Mouse (Mus musculus): ENCODE results near the gene Pck1. TPM values are rescaled to one million over a fixed set of nuclear protein-coding genes. Genes with fewer than 3 reads are reported as not detected.

Gene Pck1
- polyA plus RNA-seq, 1 experiment from 2014 or later: not detected

DNA sequence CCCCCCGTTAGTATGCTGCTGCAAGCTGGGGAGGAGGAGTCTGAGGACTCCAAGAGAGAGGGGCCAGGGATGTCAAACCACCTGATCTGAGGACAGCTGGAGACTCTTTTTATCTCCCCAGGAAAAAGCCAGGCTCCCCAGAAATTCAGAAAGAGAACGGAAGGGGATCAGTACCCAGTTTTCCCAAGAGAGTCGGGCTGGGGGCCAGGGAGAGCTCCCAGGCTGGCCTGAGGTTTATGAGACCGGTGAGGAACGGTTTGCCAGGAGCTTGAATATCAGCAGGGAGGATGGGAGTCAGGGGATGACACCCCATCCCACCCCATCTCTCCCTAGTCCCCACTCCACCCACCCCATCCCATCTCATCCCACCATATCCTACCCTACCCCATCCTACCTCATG, 28.6 kb downstream of the Pck1 start:
- no peaks in the 10 kb centered on the region; the same call in 1 of the 2 replicates for H3K27me3 ChIP-seq (ENCODE audit: control insufficient read depth, insufficient read depth, low read length)
- H3K9me3 ChIP-seq (ENCODE audit: control insufficient read depth, low read length): no peaks in the 10 kb centered on the region
- no peak overlapping the region for H3K4me3 ChIP-seq (ENCODE audit: low read depth, low read length)
- no peaks in the 10 kb centered on the region for H3K36me3 ChIP-seq (ENCODE audit: control insufficient read depth, insufficient read depth, low read length)
- no peak overlapping the region for H3K4me2 ChIP-seq (replicated peaks; ENCODE audit: low read depth, low read length)
- H3K4me1 ChIP-seq (replicated peaks; ENCODE audit: control insufficient read depth, insufficient read depth, low read length): no peaks in the 10 kb centered on the region
- DNase-seq (ENCODE audit: low spot score) (no peak), ATAC-seq (ENCODE audit: low FRiP score) (no peak)
- no peak overlapping the region for H3K27ac ChIP-seq (ENCODE audit: low read depth, low read length)
- WGBS: 79% methylated on average over 4 of the region's 5 CpGs
- H3K9ac ChIP-seq (ENCODE audit: low read depth, low read length): no peak overlapping the region

DNA sequence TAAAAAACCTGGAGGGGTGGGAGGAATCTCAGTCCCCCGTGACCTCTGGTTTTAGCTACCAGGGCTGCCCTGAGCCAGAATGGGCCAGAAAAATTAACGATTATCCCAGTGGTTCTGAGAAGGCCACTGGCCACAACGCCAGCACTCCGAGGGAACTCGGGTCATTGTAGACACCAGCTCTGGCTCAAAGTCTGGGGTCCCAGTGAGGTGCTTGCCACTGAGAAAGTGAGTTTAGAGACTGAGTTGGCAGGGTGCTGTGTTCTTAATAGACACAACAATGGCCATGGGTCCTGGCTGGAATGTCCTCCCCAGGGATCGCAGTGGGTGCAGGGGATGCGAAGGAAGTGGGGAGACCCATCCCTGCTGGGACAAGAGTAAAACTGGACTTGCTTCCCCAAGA, 29.1 kb downstream of the Pck1 start:
- ATAC-seq (ENCODE audit: low FRiP score): no peak
- Histone ChIP-seq H3K4me2 (replicated peaks; ENCODE audit: low read depth, low read length) (no peak overlapping the region), H3K4me3 (ENCODE audit: low read depth, low read length) (no peak overlapping the region), H3K36me3 (ENCODE audit: control insufficient read depth, insufficient read depth, low read length) (no peaks in the 10 kb centered on the region), H3K4me1 (replicated peaks; ENCODE audit: control insufficient read depth, insufficient read depth, low read length) (no peaks in the 10 kb centered on the region), H3K9me3 (ENCODE audit: control insufficient read depth, low read length) (no peaks in the 10 kb centered on the region), H3K27me3 (ENCODE audit: control insufficient read depth, insufficient read depth, low read length) (no peaks in the 10 kb centered on the region; the same call in 1 of the 2 replicates), H3K9ac (ENCODE audit: low read depth, low read length) (no peak overlapping the region), H3K27ac (ENCODE audit: low read depth, low read length) (no peak overlapping the region)
- 85% methylated on average over 7 of the region's 7 CpGs for WGBS
- no peak for DNase-seq (ENCODE audit: low spot score)

GRCm38 (mm10) chr2:173182796-173183195, 29.9 kb downstream of the Pck1 start:
- no peak overlapping the region for H3K4me2 ChIP-seq (replicated peaks; ENCODE audit: low read depth, low read length)
- H3K9me3 ChIP-seq (ENCODE audit: control insufficient read depth, low read length): no peaks in the 10 kb centered on the region
- WGBS: 74% methylated on average over 7 of the region's 7 CpGs
- H3K36me3 ChIP-seq (ENCODE audit: control insufficient read depth, insufficient read depth, low read length): no peaks in the 10 kb centered on the region
- H3K4me1 ChIP-seq (replicated peaks; ENCODE audit: control insufficient read depth, insufficient read depth, low read length): no peaks in the 10 kb centered on the region
- H3K9ac ChIP-seq (ENCODE audit: low read depth, low read length): no peak overlapping the region
- no peak overlapping the region for H3K4me3 ChIP-seq (ENCODE audit: low read depth, low read length)
- ATAC-seq (ENCODE audit: low FRiP score): no peak
- no peak for DNase-seq (ENCODE audit: low spot score)
- no peaks in the 10 kb centered on the region for H3K27me3 ChIP-seq (ENCODE audit: control insufficient read depth, insufficient read depth, low read length)
- H3K27ac ChIP-seq (ENCODE audit: low read depth, low read length): no peak overlapping the region

GRCm38 (mm10) chr2:173183311-173183710, 30.5 kb downstream of the Pck1 start:
- Histone ChIP-seq H3K27ac (ENCODE audit: low read depth, low read length) (no peak overlapping the region), H3K4me2 (replicated peaks; ENCODE audit: low read depth, low read length) (no peak overlapping the region), H3K4me1 (replicated peaks; ENCODE audit: control insufficient read depth, insufficient read depth, low read length) (no peaks in the 10 kb centered on the region), H3K36me3 (ENCODE audit: control insufficient read depth, insufficient read depth, low read length) (no peaks in the 10 kb centered on the region), H3K9ac (ENCODE audit: low read depth, low read length) (no peak overlapping the region), H3K27me3 (ENCODE audit: control insufficient read depth, insufficient read depth, low read length) (no peaks in the 10 kb centered on the region), H3K4me3 (ENCODE audit: low read depth, low read length) (no peak overlapping the region), H3K9me3 (ENCODE audit: control insufficient read depth, low read length) (no peaks in the 10 kb centered on the region)
- DNase-seq (ENCODE audit: low spot score) (no peak), ATAC-seq (ENCODE audit: low FRiP score) (no peak)
- 91% methylated on average over 10 of the region's 10 CpGs for WGBS

DNA sequence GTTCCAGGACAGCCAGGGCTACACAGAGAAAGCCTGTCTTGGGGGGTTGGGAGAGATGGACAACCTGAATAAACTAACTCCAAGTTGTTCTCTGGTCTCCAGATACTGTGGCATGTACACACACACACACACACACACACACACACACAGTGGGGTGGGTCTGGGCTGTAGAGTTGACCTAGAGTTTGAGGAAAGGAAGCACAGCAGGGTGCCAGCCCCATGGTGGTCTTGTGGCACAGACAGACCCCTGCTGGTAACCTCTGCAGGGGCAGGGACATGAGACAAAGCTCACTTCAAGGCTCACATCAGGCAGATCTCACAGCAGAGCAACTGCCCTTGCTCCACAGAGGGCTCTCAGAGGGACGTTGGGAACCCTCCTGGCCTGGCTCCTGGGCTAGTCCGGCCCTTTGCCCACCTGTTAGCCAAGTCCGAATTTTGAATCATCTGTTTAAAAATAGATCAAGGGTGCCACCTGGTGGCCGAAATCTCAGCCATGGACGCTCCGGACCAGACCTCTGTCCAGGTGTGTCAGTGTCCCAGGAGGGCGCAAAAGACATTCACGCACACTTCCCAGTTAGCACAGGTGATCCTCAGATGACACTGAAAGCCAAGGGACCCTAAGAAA, 31.1 kb downstream of the Pck1 start:
- H3K4me3 ChIP-seq (ENCODE audit: low read depth, low read length): no peak overlapping the region
- no peak overlapping the region for H3K4me2 ChIP-seq (replicated peaks; ENCODE audit: low read depth, low read length)
- peak; percentile 24; the same call in 1 of the 2 replicates for ATAC-seq (ENCODE audit: low FRiP score)
- no peak overlapping the region for H3K9ac ChIP-seq (ENCODE audit: low read depth, low read length)
- DNase-seq (ENCODE audit: low spot score): peak; percentile 82
- 10% methylated on average over 8 of the region's 8 CpGs for WGBS
- no peaks in the 10 kb centered on the region for H3K4me1 ChIP-seq (replicated peaks; ENCODE audit: control insufficient read depth, insufficient read depth, low read length)
- no peak overlapping the region for H3K27ac ChIP-seq (ENCODE audit: low read depth, low read length)
- no peaks in the 10 kb centered on the region for H3K36me3 ChIP-seq (ENCODE audit: control insufficient read depth, insufficient read depth, low read length)
- no peaks in the 10 kb centered on the region for H3K27me3 ChIP-seq (ENCODE audit: control insufficient read depth, insufficient read depth, low read length)
- H3K9me3 ChIP-seq (ENCODE audit: control insufficient read depth, low read length): no peaks in the 10 kb centered on the region

- no peak overlapping the region for H3K27ac ChIP-seq (ENCODE audit: low read depth, low read length)
- 64% methylated on average over 11 of the region's 11 CpGs for WGBS
- H3K4me2 ChIP-seq (replicated peaks; ENCODE audit: low read depth, low read length): no peak overlapping the region
- DNase-seq (ENCODE audit: low spot score) (no peak), ATAC-seq (ENCODE audit: low FRiP score) (no peak)
- H3K4me1 ChIP-seq (replicated peaks; ENCODE audit: control insufficient read depth, insufficient read depth, low read length): no peaks in the 10 kb centered on the region
- H3K27me3 ChIP-seq (ENCODE audit: control insufficient read depth, insufficient read depth, low read length): no peaks in the 10 kb centered on the region
- no peaks in the 10 kb centered on the region for H3K9me3 ChIP-seq (ENCODE audit: control insufficient read depth, low read length)
- no peaks in the 10 kb centered on the region for H3K36me3 ChIP-seq (ENCODE audit: control insufficient read depth, insufficient read depth, low read length)
- no peak overlapping the region for H3K4me3 ChIP-seq (ENCODE audit: low read depth, low read length)
- H3K9ac ChIP-seq (ENCODE audit: low read depth, low read length): no peak overlapping the region
Measured at GRCm38 (mm10) chr2:173184475-173185080, 31.7 kb downstream of the Pck1 start.

DNA sequence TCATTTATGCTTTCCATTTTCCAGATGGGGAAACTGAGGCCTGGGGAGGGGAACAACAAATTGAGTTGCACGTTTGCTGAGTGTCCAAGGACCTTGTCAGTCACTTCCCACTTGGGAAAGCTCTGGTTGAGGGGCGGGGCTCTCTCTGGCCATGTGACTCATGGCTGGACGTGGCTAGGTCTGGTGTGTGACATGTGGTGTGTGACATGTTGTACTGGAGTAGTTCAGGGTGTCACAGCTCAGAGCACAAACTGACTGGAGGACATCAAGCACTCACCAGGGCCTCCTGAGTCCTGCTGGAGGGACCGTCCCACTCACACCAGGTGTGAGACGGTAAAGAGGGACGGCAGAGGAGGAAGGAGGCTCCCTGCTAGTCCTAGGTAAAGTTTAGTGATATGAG, 32.4 kb downstream of the Pck1 start:
- Histone ChIP-seq H3K4me2 (replicated peaks; ENCODE audit: low read depth, low read length) (no peak overlapping the region), H3K4me3 (ENCODE audit: low read depth, low read length) (no peak overlapping the region), H3K9me3 (ENCODE audit: control insufficient read depth, low read length) (no peaks in the 10 kb centered on the region), H3K27me3 (ENCODE audit: control insufficient read depth, insufficient read depth, low read length) (no peaks in the 10 kb centered on the region), H3K27ac (ENCODE audit: low read depth, low read length) (no peak overlapping the region), H3K36me3 (ENCODE audit: control insufficient read depth, insufficient read depth, low read length) (no peaks in the 10 kb centered on the region), H3K4me1 (replicated peaks; ENCODE audit: control insufficient read depth, insufficient read depth, low read length) (no peaks in the 10 kb centered on the region), H3K9ac (ENCODE audit: low read depth, low read length) (no peak overlapping the region)
- ATAC-seq (ENCODE audit: low FRiP score): no peak
- 73% methylated on average over 6 of the region's 6 CpGs for WGBS
- no peak for DNase-seq (ENCODE audit: low spot score)

DNA sequence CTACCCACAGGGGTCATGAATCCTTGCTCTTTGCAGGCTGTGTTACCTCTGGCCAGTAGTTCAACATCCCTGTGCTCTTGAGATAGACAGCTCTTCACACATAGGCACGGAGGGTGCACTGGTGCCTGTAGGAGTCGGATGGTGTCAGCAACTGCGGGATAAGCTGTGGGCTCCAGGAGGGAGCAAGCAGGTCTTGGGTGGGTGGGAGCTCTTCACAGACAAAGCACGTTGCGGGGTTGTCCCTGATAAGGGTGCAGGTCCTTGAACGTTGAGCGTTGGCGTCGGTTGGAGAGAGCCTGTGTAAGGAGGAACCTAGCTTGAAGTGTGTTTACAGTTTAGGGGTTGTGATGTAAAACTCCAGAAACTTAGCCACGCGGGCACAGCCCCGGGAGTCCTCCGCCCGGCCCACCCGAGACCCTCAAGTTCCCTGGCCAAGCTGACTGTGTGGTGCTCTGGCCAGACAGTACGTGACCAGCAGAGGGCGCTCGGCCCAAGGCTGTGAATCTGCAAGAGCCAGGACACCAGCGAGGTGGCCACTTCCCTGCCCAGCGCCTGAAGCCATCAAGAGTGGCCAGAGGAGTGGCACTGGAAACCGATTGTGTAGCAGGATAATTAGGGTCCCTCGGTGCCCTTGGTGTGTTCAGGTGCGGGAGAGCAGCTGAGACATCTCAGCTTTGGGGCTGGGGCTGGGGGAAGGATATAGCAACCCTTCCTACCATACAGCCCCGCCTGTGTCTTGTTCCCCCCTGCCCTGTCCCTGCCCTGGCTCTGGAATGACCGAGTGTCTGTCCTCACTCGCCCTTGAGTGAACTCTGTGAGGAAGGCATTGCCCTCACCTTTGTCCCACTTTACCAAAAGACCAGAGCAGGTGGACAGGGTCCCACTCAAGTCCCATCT, 33.4 kb downstream of the Pck1 start:
- WGBS: 35% methylated on average over 26 of the region's 26 CpGs
- DNase-seq (ENCODE audit: low spot score) (peak; percentile 94), ATAC-seq (ENCODE audit: low FRiP score) (peak; percentile 74)
- H3K27me3 ChIP-seq (ENCODE audit: control insufficient read depth, insufficient read depth, low read length): no peaks in the 10 kb centered on the region
- no peak overlapping the region for H3K4me3 ChIP-seq (ENCODE audit: low read depth, low read length)
- H3K27ac ChIP-seq (ENCODE audit: low read depth, low read length): no peak overlapping the region
- no peak overlapping the region for H3K9ac ChIP-seq (ENCODE audit: low read depth, low read length)
- H3K9me3 ChIP-seq (ENCODE audit: control insufficient read depth, low read length): no peaks in the 10 kb centered on the region
- H3K4me2 ChIP-seq (replicated peaks; ENCODE audit: low read depth, low read length): no peak overlapping the region
- no peaks in the 10 kb centered on the region for H3K36me3 ChIP-seq (ENCODE audit: control insufficient read depth, insufficient read depth, low read length)
- no peaks in the 10 kb centered on the region for H3K4me1 ChIP-seq (replicated peaks; ENCODE audit: control insufficient read depth, insufficient read depth, low read length)

Data from hindbrain, embryonic 11.5 days (tissue).